17 mouse cellular contexts compared by ENCODE assay signal in the genomic region with DNA sequence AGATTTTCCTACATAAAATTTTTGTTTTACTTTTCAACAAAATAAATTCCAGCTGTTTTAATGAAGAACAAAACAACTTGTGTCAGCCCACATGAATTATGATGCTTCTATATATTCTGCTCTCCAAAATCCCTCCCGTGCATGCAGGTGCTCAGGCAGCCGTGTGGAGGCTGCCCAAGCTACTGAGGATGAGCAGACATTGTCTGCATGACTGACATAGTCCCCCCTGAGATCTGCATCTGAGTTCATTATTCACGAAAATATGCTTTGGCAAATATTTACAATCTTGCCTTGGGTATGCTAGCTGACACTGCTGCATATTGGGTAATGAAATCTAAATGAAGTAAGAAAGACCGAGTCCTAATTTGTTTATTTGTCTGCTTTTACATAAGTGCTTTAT.
"Had no signal": no experiment of that assay in that cellular context is flagged by ENCODE, and none has a peak within 500 bp of the region (broad histone marks: within the 10 kb centered on the region; RNA-seq: fewer than 3 reads in every experiment).

No protein-coding gene starts in this region.

- H3K4me1 ChIP-seq: limb, embryonic 10.5 days; limb, embryonic 13.5 days; liver, embryonic 12.5 days; liver, embryonic 15.5 days; lung, embryonic 15.5 days; megakaryocyte, embryonic 14.5 days; midbrain, embryonic 12.5 days had no signal

- H3K9ac ChIP-seq: limb, embryonic 13.5 days; liver, embryonic 12.5 days; liver, embryonic 15.5 days; lung, embryonic 15.5 days; midbrain, embryonic 12.5 days had no signal

- DNase-seq: kidney, adult 18-20 months; kidney, adult 9 months; kidney, postnatal 14 days; kidney, postnatal 4 days; liver; lung, adult 18-20 months; lung, postnatal 10 days; lung, postnatal 36 days; thymus, adult 18-20 months; thymus, postnatal 36 days had no signal

- H3K27ac ChIP-seq: limb, embryonic 10.5 days; limb, embryonic 13.5 days; liver, embryonic 12.5 days; liver, embryonic 15.5 days; lung, embryonic 15.5 days; midbrain, embryonic 12.5 days had no signal

- H3K4me2 ChIP-seq: limb, embryonic 13.5 days; liver, embryonic 12.5 days; liver, embryonic 15.5 days; lung, embryonic 15.5 days; midbrain, embryonic 12.5 days had no signal

- H3K27me3 ChIP-seq: limb, embryonic 13.5 days; liver, embryonic 12.5 days; liver, embryonic 15.5 days; lung, embryonic 15.5 days; megakaryocyte, embryonic 14.5 days; midbrain, embryonic 12.5 days had no signal

- ATAC-seq: liver, embryonic 12.5 days had no signal

- H3K9me3 ChIP-seq: limb, embryonic 10.5 days; limb, embryonic 13.5 days; liver, embryonic 12.5 days; liver, embryonic 15.5 days; lung, embryonic 15.5 days; megakaryocyte, embryonic 14.5 days; midbrain, embryonic 12.5 days had no signal

- H3K4me3 ChIP-seq: limb, embryonic 10.5 days; limb, embryonic 13.5 days; liver, embryonic 12.5 days; liver, embryonic 15.5 days; lung, embryonic 15.5 days; megakaryocyte, embryonic 14.5 days; midbrain, embryonic 12.5 days had no signal

- H3K36me3 ChIP-seq: limb, embryonic 10.5 days; limb, embryonic 13.5 days; liver, embryonic 12.5 days; liver, embryonic 15.5 days; lung, embryonic 15.5 days; midbrain, embryonic 12.5 days had no signal
